Mouse (Mus musculus): ENCODE data around the gene Pars2. TPM values are rescaled to one million over a fixed set of nuclear protein-coding genes. Genes with fewer than 3 reads are reported as not detected.

Pars2 gene
- polyA plus RNA-seq, 1 experiment from 2014 or later, result 14.6 TPM

- H3K27ac ChIP-seq, result no peak overlapping the region
- H3K4me1 ChIP-seq, result peaks cover 11% of the 10 kb centered on the region
- WGBS, result 93% methylated on average over 5 of the region's 5 CpGs
- H3K9me3 ChIP-seq, result no peaks in the 10 kb centered on the region
- no peaks in the 10 kb centered on the region for H3K27me3 ChIP-seq
- H3K36me3 ChIP-seq, result peaks cover 51% of the 10 kb centered on the region
- H3K4me3 ChIP-seq, result no peak overlapping the region
- no peak overlapping the region for H3K9ac ChIP-seq
- H3K4me2 ChIP-seq, result no peak overlapping the region
- ATAC-seq (ENCODE audit: insufficient number of reproducible peaks, insufficient read depth, low FRiP score, low TSS enrichment, low read depth), result no peak
These were observed 25.9 kb downstream of the Pars2 start for GRCm38 (mm10) chr4:106676749-106677148.

GRCm38 (mm10) chr4:106678442-106679118, 27.7 kb downstream of the Pars2 start, which contains the start of gene Ttc4:
TSS of gene Ttc4 (minus strand) at chr4:106678944.
- peak within 1 kb of the TSS; percentile 84 for H3K4me2 ChIP-seq
- H3K27me3 ChIP-seq, result no peaks in the 10 kb centered on the region
- ATAC-seq (ENCODE audit: insufficient number of reproducible peaks, insufficient read depth, low FRiP score, low TSS enrichment, low read depth), result peak; percentile 88
- peak within 1 kb of the TSS; percentile 92 for H3K9ac ChIP-seq
- no peaks in the 10 kb centered on the region for H3K9me3 ChIP-seq
- H3K27ac ChIP-seq, result peak within 1 kb of the TSS; percentile 68
- under 1% methylated on average over 43 of the region's 43 CpGs for WGBS
- peak within 1 kb of the TSS; percentile 74 for H3K4me3 ChIP-seq
- peaks cover 11% of the 10 kb centered on the region for H3K4me1 ChIP-seq
- H3K36me3 ChIP-seq, result peaks cover 33% of the 10 kb centered on the region

- ATAC-seq (ENCODE audit: insufficient number of reproducible peaks, insufficient read depth, low FRiP score, low TSS enrichment, low read depth), result no peak
- H3K9me3 ChIP-seq, result no peaks in the 10 kb centered on the region
- no peak overlapping the region; the same call in 1 of the 2 replicates for H3K9ac ChIP-seq
- peak overlapping the region; percentile 84 for H3K4me2 ChIP-seq
- H3K27me3 ChIP-seq, result no peaks in the 10 kb centered on the region
- peak overlapping the region; percentile 74 for H3K4me3 ChIP-seq
- WGBS, result 38% methylated on average over 3 of the region's 3 CpGs
- peaks cover 11% of the 10 kb centered on the region for H3K4me1 ChIP-seq
- H3K36me3 ChIP-seq, result peaks cover 27% of the 10 kb centered on the region
- no peak overlapping the region for H3K27ac ChIP-seq
These were observed 28.3 kb downstream of the Pars2 start for GRCm38 (mm10) chr4:106679152-106679551.

GRCm38 (mm10) chr4:106680955-106681354, 30.1 kb downstream of the Pars2 start:
- Histone ChIP-seq H3K36me3 (peaks cover 10% of the 10 kb centered on the region), H3K9ac (no peak overlapping the region), H3K4me2 (no peak overlapping the region), H3K27ac (no peak overlapping the region), H3K9me3 (no peaks in the 10 kb centered on the region), H3K27me3 (no peaks in the 10 kb centered on the region), H3K4me1 (peaks cover 11% of the 10 kb centered on the region), H3K4me3 (no peak overlapping the region)
- no peak for ATAC-seq (ENCODE audit: insufficient number of reproducible peaks, insufficient read depth, low FRiP score, low TSS enrichment, low read depth)
- 53% methylated on average over 2 of the region's 2 CpGs for WGBS

GRCm38 (mm10) chr4:106688636-106689296, 37.9 kb downstream of the Pars2 start:
- WGBS, result 54% methylated on average over 3 of the region's 3 CpGs
- ATAC-seq (ENCODE audit: insufficient number of reproducible peaks, insufficient read depth, low FRiP score, low TSS enrichment, low read depth), result no peak
- Histone ChIP-seq H3K4me2 (no peak overlapping the region), H3K36me3 (no peaks in the 10 kb centered on the region), H3K4me1 (no peaks in the 10 kb centered on the region), H3K4me3 (no peak overlapping the region), H3K9me3 (no peaks in the 10 kb centered on the region), H3K9ac (no peak overlapping the region), H3K27me3 (no peaks in the 10 kb centered on the region), H3K27ac (no peak overlapping the region)

- whole genome bisulfite sequencing, result 79% methylated on average over 15 of the region's 15 CpGs
- Histone ChIP-seq H3K27me3 (0 out of 2 replicates have a peak, but pooled peaks cover 8% of the 10 kb centered on the region), H3K27ac (no peak overlapping the region), H3K4me2 (no peak overlapping the region), H3K4me3 (no peak overlapping the region), H3K9me3 (no peaks in the 10 kb centered on the region), H3K4me1 (no peaks in the 10 kb centered on the region), H3K36me3 (no peaks in the 10 kb centered on the region), H3K9ac (no peak overlapping the region)
- no peak for ATAC-seq (ENCODE audit: insufficient number of reproducible peaks, insufficient read depth, low FRiP score, low TSS enrichment, low read depth)
These were observed 43.1 kb downstream of the Pars2 start for GRCm38 (mm10) chr4:106693841-106694430.

GRCm38 (mm10) chr4:106699989-106700388, 49.1 kb downstream of the Pars2 start:
- H3K9ac ChIP-seq, result no peak overlapping the region
- no peaks in the 10 kb centered on the region for H3K36me3 ChIP-seq
- H3K27ac ChIP-seq, result no peak overlapping the region
- no peak for ATAC-seq (ENCODE audit: insufficient number of reproducible peaks, insufficient read depth, low FRiP score, low TSS enrichment, low read depth)
- no peaks in the 10 kb centered on the region for H3K9me3 ChIP-seq
- H3K4me2 ChIP-seq, result peak overlapping the region; percentile 33; the same call in 1 of the 2 replicates
- no peak overlapping the region for H3K4me3 ChIP-seq
- peaks cover 22% of the 10 kb centered on the region for H3K4me1 ChIP-seq
- WGBS, result 15% methylated on average over 9 of the region's 9 CpGs
- 0 out of 2 replicates have a peak, but pooled peaks cover 1% of the 10 kb centered on the region for H3K27me3 ChIP-seq

- H3K36me3 ChIP-seq, result no peaks in the 10 kb centered on the region
- no peak overlapping the region for H3K27ac ChIP-seq
- 27% methylated on average over 4 of the region's 4 CpGs for WGBS
- no peak overlapping the region for H3K4me2 ChIP-seq
- H3K9me3 ChIP-seq, result no peaks in the 10 kb centered on the region
- peaks cover 28% of the 10 kb centered on the region for H3K4me1 ChIP-seq
- no peaks in the 10 kb centered on the region for H3K27me3 ChIP-seq
- H3K9ac ChIP-seq, result no peak overlapping the region
- H3K4me3 ChIP-seq, result no peak overlapping the region
- ATAC-seq (ENCODE audit: insufficient number of reproducible peaks, insufficient read depth, low FRiP score, low TSS enrichment, low read depth), result no peak
These were observed 49.9 kb downstream of the Pars2 start for GRCm38 (mm10) chr4:106700798-106701197.

GRCm38 (mm10) chr4:106703956-106704355, 53.1 kb downstream of the Pars2 start:
- WGBS, result 82% methylated on average over 10 of the region's 10 CpGs
- H3K27me3 ChIP-seq, result no peaks in the 10 kb centered on the region
- no peak overlapping the region for H3K27ac ChIP-seq
- no peak for ATAC-seq (ENCODE audit: insufficient number of reproducible peaks, insufficient read depth, low FRiP score, low TSS enrichment, low read depth)
- H3K4me3 ChIP-seq, result no peak overlapping the region
- no peaks in the 10 kb centered on the region for H3K9me3 ChIP-seq
- no peaks in the 10 kb centered on the region for H3K36me3 ChIP-seq
- peaks cover 42% of the 10 kb centered on the region for H3K4me1 ChIP-seq
- no peak overlapping the region for H3K9ac ChIP-seq
- H3K4me2 ChIP-seq, result no peak overlapping the region

- Histone ChIP-seq H3K9ac (no peak overlapping the region), H3K9me3 (no peaks in the 10 kb centered on the region), H3K4me2 (no peak overlapping the region), H3K36me3 (no peaks in the 10 kb centered on the region), H3K27ac (no peak overlapping the region), H3K4me3 (no peak overlapping the region), H3K4me1 (peaks cover 42% of the 10 kb centered on the region), H3K27me3 (no peaks in the 10 kb centered on the region)
- WGBS, result 59% methylated on average over 11 of the region's 11 CpGs
- ATAC-seq (ENCODE audit: insufficient number of reproducible peaks, insufficient read depth, low FRiP score, low TSS enrichment, low read depth), result no peak
These were observed 53.5 kb downstream of the Pars2 start for GRCm38 (mm10) chr4:106704416-106704815.
